Mouse (Mus musculus): ENCODE data around the gene Grk3.

- TF ChIP-seq CTCF (IDR thresholded peaks at IDR 0.05; ENCODE audit: borderline replicate concordance, insufficient read depth, low read length) (no peak), POLR2A (IDR thresholded peaks at IDR 0.05; ENCODE audit: low read depth, low read length) (no peak)
These were observed 123.2 kb downstream of the Grk3 start for GRCm38 (mm10) chr5:112892411-112892810.
